Mouse (Mus musculus) hindbrain, embryonic 16.5 days (tissue): Measurements from ENCODE around the gene Cyth1. TPM values are rescaled to one million over a fixed set of nuclear protein-coding genes. Genes with fewer than 3 reads are reported as not detected.

ENCODE experiments used
- ATAC-seq: fragments of 200-750 bp; cut with Nextera tagmentation; 2 replicates; pipeline ENCODE4 v1.8.0; 2017; ENCODE audit warnings: moderate TSS enrichment, moderate library complexity
- H3K27ac ChIP-seq: fragments of 300-500 bp; sonication (generic); 2 replicates; pipeline ENCODE4 v1.5.1; 2014; ENCODE audit warnings: low read depth, mild to moderate bottlenecking, control low read depth, low read length, moderate library complexity
- H3K27me3 ChIP-seq: fragments of 300-500 bp; sonication (generic); replicated peaks from 2 replicates; pipeline ENCODE4 v1.6.1; 2014; ENCODE audit warnings: low read length; ENCODE audit not compliant: control insufficient read depth, insufficient read depth
- H3K36me3 ChIP-seq: fragments of 300-500 bp; sonication (generic); 2 replicates; pipeline ENCODE4 v1.6.1; 2014; ENCODE audit warnings: mild to moderate bottlenecking, low read length, moderate library complexity, mixed read lengths; ENCODE audit not compliant: control insufficient read depth, insufficient read depth
- H3K4me1 ChIP-seq: fragments of 300-500 bp; sonication (generic); 2 replicates; pipeline ENCODE4 v1.6.1; 2014; ENCODE audit warnings: low read depth, low read length; ENCODE audit not compliant: control insufficient read depth, insufficient read depth
- H3K4me2 ChIP-seq: fragments of 300-500 bp; sonication (generic); 2 replicates; pipeline ENCODE4 v1.6.1; 2014; ENCODE audit warnings: mild to moderate bottlenecking, low read length, control low read depth, moderate library complexity
- H3K4me3 ChIP-seq: fragments of 300-500 bp; sonication (generic); 2 replicates; pipeline ENCODE4 v1.5.1; 2014; ENCODE audit warnings: mild to moderate bottlenecking, low read length, control low read depth, moderate library complexity
- H3K9ac ChIP-seq: fragments of 300-500 bp; sonication (generic); 2 replicates; pipeline ENCODE4 v1.6.1; 2014; ENCODE audit warnings: low read depth, mild to moderate bottlenecking, control low read depth, low read length, moderate library complexity
- H3K9me3 ChIP-seq: fragments of 300-500 bp; sonication (generic); 2 replicates; pipeline ENCODE4 v1.6.1; 2014; ENCODE audit warnings: mild to moderate bottlenecking, low read length, moderate library complexity; ENCODE audit not compliant: control insufficient read depth
- WGBS: fragments of 180-500 bp; shearing (Covaris S2); extraction: QIAGEN DNeasy Blood & Tissue Kit; methylation state at CpG from one replicate; pipeline ENCODE4 v1.1.7; 2014; 5-methylcytosine and 5-hydroxymethylcytosine counted together
- polyA plus RNA-seq: library from polyadenylated mRNA; unstranded; fragments of >200 nt; fragmentation: Nextera tagmentation; extraction: Ambion mirVana; gene quantifications from 2 replicates; pipeline ENCODE4 v1.2.1, GENCODE M21; 2015

Gene Cyth1
- polyA plus RNA-seq, 1 experiment from 2014 or later: 19.7 TPM

DNA sequence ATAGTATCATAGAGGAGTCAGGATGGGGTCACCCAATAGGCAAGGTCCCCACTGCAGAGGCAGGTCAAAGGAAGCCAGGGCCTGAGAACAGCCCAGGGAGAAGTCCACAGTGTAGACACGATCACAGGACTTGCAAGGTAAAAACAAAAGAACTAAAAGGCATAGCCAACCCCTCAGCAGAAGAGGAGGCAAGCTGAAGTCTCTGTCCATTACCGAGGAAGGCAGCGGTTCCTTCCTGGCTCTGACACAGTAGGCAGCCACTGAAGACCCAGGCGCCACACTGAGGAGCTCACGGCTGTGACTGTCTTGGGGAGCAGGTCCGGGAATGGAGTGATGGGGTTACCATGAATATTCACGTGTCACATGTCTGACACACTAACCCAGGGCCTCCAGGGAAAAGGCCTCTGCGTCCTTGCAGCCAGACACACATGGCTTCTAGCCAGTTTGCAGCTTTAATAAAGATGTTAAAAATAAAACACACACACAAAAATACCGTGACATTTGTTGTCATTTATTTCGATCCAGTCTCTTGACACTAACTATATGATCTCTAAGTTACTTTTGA is 51.5 kb downstream of the Cyth1 start:
- peak overlapping the region; percentile 34; the same call in 1 of the 2 replicates for H3K27ac ChIP-seq
- no peak for ATAC-seq
- H3K9me3 ChIP-seq: no peaks in the 10 kb centered on the region
- H3K36me3 ChIP-seq: 0 out of 2 replicates have a peak, but pooled peaks cover 4% of the 10 kb centered on the region
- 36% methylated on average over 10 of the region's 10 CpGs for WGBS
- H3K4me2 ChIP-seq: peak overlapping the region; percentile 27; the same call in 1 of the 2 replicates
- H3K4me1 ChIP-seq: peaks cover 61% of the 10 kb centered on the region
- H3K4me3 ChIP-seq: no peak overlapping the region
- 0 out of 2 replicates have a peak overlapping the region, but pooled peaks have one; percentile 36 for H3K9ac ChIP-seq
- H3K27me3 ChIP-seq: no peaks in the 10 kb centered on the region

- peaks cover 31% of the 10 kb centered on the region for H3K4me1 ChIP-seq
- peaks cover 15% of the 10 kb centered on the region; the same call in 1 of the 2 replicates for H3K36me3 ChIP-seq
- H3K9me3 ChIP-seq: no peaks in the 10 kb centered on the region
- no peak overlapping the region for H3K4me3 ChIP-seq
- H3K27me3 ChIP-seq: no peaks in the 10 kb centered on the region
- no peak for ATAC-seq
- H3K9ac ChIP-seq: no peak overlapping the region
- H3K4me2 ChIP-seq: no peak overlapping the region
- WGBS: 61% methylated on average over 14 of the region's 14 CpGs
- H3K27ac ChIP-seq: no peak overlapping the region
Measured at GRCm38 (mm10) chr11:118193390-118194147, 54.8 kb downstream of the Cyth1 start.

DNA sequence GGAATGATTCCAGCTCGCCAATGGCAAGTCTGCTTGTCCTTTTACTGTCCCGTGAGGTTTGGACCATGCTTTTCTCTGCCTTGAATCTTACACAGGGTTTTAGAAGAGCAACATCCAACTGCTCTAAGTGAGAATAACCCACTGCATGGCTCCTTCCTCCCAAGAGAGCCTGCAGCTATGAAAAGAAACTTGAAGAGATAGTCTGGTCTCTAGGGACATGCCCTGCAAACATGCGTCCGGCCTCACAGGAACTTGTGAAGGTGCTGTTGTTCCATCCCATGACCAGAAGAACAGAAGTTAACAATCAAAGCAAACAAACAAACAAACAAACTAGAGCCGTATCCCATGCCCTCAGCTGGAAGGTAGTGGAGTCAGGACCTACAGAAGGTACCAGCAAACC is 55.4 kb downstream of the Cyth1 start:
- H3K27ac ChIP-seq: no peak overlapping the region
- WGBS: 89% methylated on average over 5 of the region's 5 CpGs
- H3K4me2 ChIP-seq: no peak overlapping the region
- no peak overlapping the region for H3K9ac ChIP-seq
- no peaks in the 10 kb centered on the region for H3K9me3 ChIP-seq
- no peak for ATAC-seq
- H3K36me3 ChIP-seq: peaks cover 15% of the 10 kb centered on the region; the same call in 1 of the 2 replicates
- no peak overlapping the region for H3K4me3 ChIP-seq
- no peaks in the 10 kb centered on the region for H3K27me3 ChIP-seq
- peaks cover 25% of the 10 kb centered on the region for H3K4me1 ChIP-seq

- no peak overlapping the region for H3K4me3 ChIP-seq
- 90% methylated on average over 9 of the region's 9 CpGs for WGBS
- ATAC-seq: no peak
Measured at GRCm38 (mm10) chr11:118182768-118183167, 65.6 kb downstream of the Cyth1 start.

GRCm38 (mm10) chr11:118182353-118182752 is 66.0 kb downstream of the Cyth1 start:
- Histone ChIP-seq H3K4me2 (no peak overlapping the region), H3K9me3 (no peaks in the 10 kb centered on the region), H3K4me3 (no peak overlapping the region), H3K4me1 (no peaks in the 10 kb centered on the region), H3K27ac (no peak overlapping the region), H3K36me3 (peaks cover 36% of the 10 kb centered on the region), H3K9ac (no peak overlapping the region), H3K27me3 (no peaks in the 10 kb centered on the region)
- 96% methylated on average over 4 of the region's 4 CpGs for WGBS
- no peak for ATAC-seq

More at GRCm38 (mm10) chr11:118182768-118183167, 65.6 kb downstream of the Cyth1 start:
- no peaks in the 10 kb centered on the region for H3K4me1 ChIP-seq
- no peak overlapping the region for H3K4me2 ChIP-seq
- H3K9me3 ChIP-seq: no peaks in the 10 kb centered on the region
- H3K9ac ChIP-seq: no peak overlapping the region
- H3K27me3 ChIP-seq: no peaks in the 10 kb centered on the region
- H3K36me3 ChIP-seq: peaks cover 34% of the 10 kb centered on the region
- no peak overlapping the region for H3K27ac ChIP-seq

DNA sequence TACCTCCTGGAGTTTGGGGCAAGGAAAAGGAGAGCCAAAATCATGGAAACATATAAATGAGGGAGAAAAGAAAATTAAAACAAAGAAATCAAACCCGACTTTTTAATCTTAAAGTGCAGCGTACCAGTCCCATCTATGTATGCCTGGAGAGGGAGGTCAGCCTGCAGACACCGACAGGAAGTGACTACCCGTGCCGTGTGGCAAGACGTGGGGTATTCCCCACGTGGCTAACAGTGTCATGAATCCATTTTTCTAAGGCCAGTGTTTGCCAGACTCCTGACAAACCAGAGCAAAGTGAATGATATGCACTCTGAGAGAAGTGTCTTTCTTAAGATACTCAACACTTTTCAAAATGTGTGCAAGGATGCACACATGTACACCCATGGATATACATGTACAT is 68.2 kb downstream of the Cyth1 start:
- H3K27me3 ChIP-seq: no peaks in the 10 kb centered on the region
- H3K4me1 ChIP-seq: no peaks in the 10 kb centered on the region
- 88% methylated on average over 7 of the region's 7 CpGs for WGBS
- H3K36me3 ChIP-seq: peaks cover 35% of the 10 kb centered on the region
- no peak overlapping the region for H3K4me3 ChIP-seq
- H3K9me3 ChIP-seq: no peaks in the 10 kb centered on the region
- H3K27ac ChIP-seq: no peak overlapping the region
- no peak for ATAC-seq
- no peak overlapping the region for H3K9ac ChIP-seq
- H3K4me2 ChIP-seq: no peak overlapping the region

GRCm38 (mm10) chr11:118178236-118178635 is 70.2 kb downstream of the Cyth1 start:
- Histone ChIP-seq H3K36me3 (peaks cover 24% of the 10 kb centered on the region), H3K4me3 (no peak overlapping the region), H3K4me1 (no peaks in the 10 kb centered on the region), H3K27me3 (no peaks in the 10 kb centered on the region), H3K9me3 (no peaks in the 10 kb centered on the region), H3K9ac (no peak overlapping the region), H3K4me2 (no peak overlapping the region), H3K27ac (no peak overlapping the region)
- no peak for ATAC-seq
- WGBS: 88% methylated on average over 5 of the region's 5 CpGs

- peaks cover 13% of the 10 kb centered on the region for H3K36me3 ChIP-seq
- no peak for ATAC-seq
- H3K4me2 ChIP-seq: no peak overlapping the region
- no peaks in the 10 kb centered on the region for H3K4me1 ChIP-seq
- H3K27me3 ChIP-seq: no peaks in the 10 kb centered on the region
- H3K27ac ChIP-seq: no peak overlapping the region
- 92% methylated on average over 7 of the region's 7 CpGs for WGBS
- no peak overlapping the region for H3K9ac ChIP-seq
- H3K9me3 ChIP-seq: no peaks in the 10 kb centered on the region
- H3K4me3 ChIP-seq: no peak overlapping the region
Measured at GRCm38 (mm10) chr11:118174752-118175151, 73.6 kb downstream of the Cyth1 start.

DNA sequence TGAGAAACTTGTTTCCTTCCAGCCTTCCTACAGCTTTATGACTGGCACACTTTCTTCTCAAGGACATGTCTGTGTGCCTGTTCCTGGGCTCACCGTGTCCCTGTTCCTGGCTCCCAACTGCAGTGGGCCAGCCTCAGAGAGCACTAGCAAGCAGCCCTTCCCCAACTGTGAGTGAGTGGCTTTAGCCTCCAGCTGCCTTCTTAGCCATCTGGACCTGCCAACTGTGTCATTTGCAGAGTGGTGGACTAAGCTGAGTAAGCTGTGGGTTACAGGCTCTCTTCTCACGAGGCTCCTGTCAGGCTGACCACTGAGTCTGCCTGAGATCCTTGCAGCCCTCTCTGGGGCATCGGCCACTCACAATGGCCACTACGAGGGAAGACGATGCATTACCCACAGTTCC is 75.6 kb downstream of the Cyth1 start:
- H3K4me3 ChIP-seq: no peak overlapping the region
- no peaks in the 10 kb centered on the region for H3K27me3 ChIP-seq
- H3K27ac ChIP-seq: no peak overlapping the region
- no peak overlapping the region for H3K4me2 ChIP-seq
- no peak for ATAC-seq
- no peak overlapping the region for H3K9ac ChIP-seq
- no peaks in the 10 kb centered on the region for H3K9me3 ChIP-seq
- WGBS: 77% methylated on average over 5 of the region's 5 CpGs
- H3K36me3 ChIP-seq: peaks cover 16% of the 10 kb centered on the region
- H3K4me1 ChIP-seq: no peaks in the 10 kb centered on the region
